Mouse (Mus musculus) lung, adult 2 months (tissue): Measurements from ENCODE around the gene Nutf2.

Experiments
- CTCF ChIP-seq: fragments of 200-500 bp; IDR thresholded peaks from 2 replicates; pipeline ENCODE4 v1.5.1; 2011; ENCODE audit warnings: mild to moderate bottlenecking, low read length, control low read depth; ENCODE audit not compliant: insufficient read depth
- POLR2A ChIP-seq: fragments of 200-500 bp; IDR thresholded peaks from 2 replicates; pipeline ENCODE4 v1.6.1; 2011; ENCODE audit warnings: low read depth, mild to moderate bottlenecking, control low read depth, low read length, borderline replicate concordance; ENCODE audit errors: extremely low read depth

GRCm38 (mm10) chr8:105811543-105811942 lies 48.8 kb upstream of the Nutf2 start:
- TF ChIP-seq CTCF (no peak), POLR2A (no peak)
